Mouse (Mus musculus) urinary bladder, adult 18-20 months (tissue): ENCODE data around the gene Magi1.

Experiments used
- DNase-seq, 2 experiments: peaks; one replicate each; pipeline ENCODE4 v3.0.0; 2022; ENCODE audit warnings: low spot score in 2 of 2, mixed read lengths in 2 of 2

Magi1 gene

DNA sequence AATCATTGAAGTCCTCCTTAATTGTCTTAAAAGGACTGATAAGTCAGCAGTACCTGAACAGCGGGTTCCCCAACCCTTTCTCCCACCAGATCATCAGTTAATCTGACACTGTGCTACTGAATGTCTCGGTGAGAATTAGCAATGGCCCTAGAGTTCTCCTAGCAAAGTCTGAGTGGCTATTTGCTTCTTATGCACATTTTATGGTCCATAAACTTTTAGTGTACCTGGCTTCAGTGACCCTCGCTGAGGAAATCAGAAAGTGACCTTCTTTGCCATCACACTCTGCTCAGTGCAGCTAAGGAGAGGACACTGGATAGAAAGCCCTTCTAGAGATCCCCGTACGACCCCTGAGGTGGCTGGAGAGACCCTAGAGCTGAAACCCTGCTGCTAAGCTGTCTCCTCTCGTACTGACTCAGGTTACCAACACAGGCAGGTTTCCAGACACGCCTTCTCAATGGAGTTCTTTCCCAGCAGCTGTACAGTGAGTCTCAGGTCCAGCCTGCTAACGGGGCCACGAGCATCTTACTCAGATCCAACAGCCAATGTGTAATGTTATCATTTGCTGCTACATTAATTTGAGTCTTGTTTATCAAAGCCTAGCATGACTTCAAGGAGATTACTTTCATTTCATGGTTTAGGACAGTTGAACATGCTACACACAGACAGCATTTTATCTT, 461.4 kb downstream of the Magi1 start:
- no peak for DNase-seq

DNA sequence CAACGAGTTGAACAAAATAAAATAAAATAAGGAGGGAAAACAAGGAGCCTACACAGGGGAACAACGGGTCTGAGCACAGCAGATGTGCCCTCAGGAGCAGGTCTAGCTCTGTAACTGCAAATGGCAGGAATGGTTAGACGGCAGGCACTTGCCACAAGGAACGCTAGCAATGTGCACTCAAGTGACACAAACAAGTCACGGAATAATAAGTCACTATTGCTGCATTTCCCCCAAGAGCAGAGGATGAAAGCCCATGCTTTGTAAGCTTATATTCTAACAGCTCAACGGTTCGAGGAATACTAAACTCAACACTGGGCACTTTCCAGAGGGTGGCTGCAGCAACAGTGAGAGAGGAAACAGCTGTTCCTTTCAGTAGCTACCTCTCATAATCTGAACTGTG, 462.2 kb downstream of the Magi1 start:
- DNase-seq: no peak

- DNase-seq: no peak
These were observed 463.8 kb downstream of the Magi1 start for GRCm38 (mm10) chr6:93819888-93820287.

DNA sequence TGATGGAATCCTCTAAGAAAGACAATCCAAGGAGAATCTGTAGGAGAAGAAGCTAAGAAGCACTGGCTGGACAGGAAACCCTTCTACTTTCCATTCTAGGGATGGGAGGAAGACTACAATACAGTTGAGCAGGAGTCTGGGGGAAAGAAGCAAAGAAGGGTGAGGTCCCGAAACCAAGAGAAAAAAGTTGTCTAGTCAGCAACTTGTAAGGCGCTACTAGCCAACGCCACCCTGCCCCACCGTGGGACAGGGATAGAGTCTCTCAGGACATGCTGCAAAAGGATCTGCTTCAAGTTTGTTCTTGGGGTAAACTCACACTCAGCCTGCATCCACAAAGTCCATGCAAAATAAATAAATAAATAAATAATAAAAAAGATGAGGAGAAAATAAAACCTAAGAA, 464.4 kb downstream of the Magi1 start:
- DNase-seq: no peak

DNA sequence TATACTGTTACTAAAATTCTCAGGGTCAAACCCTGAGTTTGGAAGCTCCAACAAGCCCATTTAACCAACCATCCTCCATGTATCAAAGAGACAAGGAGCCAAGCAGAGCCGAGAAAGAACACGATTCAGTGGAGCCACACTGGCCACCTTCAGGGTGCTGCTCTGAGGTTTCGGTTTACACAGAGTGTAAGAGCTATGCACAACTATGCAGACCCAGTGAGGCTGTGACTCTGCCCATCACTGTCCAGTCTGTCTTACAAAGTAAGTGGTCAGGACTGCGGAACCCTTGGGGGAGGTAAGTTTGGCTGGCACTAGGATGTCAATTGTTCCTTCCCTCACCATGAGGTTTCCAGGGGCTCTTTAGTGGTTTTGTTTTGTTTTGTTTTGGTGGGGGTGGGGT, 465.2 kb downstream of the Magi1 start:
- no peak for DNase-seq

DNA sequence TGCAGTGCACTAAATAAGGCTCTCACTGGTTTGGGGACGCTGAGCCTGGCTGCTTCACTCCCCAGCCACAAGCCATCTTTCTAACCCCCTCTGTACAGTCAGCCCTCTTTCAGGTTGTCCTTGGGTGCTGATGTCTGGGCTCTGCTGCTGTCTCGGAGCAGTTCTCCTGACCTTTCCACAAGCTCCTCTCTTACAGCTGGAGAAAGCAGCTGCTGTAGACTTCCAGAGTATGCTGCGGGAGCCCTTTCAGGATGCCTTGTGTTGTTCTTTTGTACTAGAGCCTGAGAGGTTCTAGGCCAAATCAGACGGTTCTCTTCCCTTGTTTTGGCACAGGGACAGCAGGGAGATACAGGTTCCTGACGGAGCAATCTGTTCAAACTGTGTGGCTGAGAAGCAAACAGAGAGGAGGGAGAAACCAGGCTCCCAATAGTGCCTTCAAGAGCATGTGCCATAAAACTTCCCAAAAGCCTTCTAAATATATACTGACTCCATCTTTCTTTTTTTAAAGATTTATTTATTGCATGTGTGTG, 478.2 kb downstream of the Magi1 start:
- DNase-seq: no peak

DNA sequence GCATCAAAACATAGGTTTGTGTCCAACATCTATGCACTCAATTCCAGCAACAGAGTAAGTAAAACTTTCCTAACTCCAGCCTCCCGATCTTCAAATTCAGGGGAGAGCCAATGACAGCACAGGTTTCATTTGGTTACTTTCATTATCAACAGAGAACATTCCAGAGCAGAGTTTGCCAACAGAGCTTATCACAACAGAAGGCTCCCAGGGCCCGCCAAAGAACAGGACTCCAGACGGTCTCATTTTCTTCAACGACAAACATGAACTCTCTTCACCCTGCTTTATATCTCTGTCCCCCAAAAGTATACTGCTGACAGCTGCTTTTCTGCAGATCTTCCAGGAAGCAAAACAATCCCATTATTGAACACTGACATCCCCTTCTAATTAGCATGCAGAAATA, 481.3 kb downstream of the Magi1 start:
- DNase-seq: no peak

DNA sequence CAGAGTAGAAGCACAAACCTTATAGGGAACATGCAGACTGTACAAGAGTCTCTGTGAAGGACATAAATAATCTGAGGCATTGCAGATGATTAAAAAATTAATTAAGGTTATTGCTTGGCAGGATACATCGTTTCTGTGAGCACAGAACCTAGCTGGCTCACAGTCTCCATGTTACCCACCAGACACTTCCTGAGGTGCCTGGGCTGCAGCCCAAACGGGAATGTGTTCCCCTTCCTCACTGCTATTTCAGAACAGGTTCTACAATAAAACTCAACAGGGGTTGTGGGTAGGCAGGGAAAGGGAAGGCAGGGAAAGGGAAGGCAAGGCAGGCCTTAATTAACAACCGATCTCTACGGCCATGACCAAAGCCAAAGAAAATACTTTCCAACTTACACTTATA, 483.3 kb downstream of the Magi1 start:
- DNase-seq: no peak

DNA sequence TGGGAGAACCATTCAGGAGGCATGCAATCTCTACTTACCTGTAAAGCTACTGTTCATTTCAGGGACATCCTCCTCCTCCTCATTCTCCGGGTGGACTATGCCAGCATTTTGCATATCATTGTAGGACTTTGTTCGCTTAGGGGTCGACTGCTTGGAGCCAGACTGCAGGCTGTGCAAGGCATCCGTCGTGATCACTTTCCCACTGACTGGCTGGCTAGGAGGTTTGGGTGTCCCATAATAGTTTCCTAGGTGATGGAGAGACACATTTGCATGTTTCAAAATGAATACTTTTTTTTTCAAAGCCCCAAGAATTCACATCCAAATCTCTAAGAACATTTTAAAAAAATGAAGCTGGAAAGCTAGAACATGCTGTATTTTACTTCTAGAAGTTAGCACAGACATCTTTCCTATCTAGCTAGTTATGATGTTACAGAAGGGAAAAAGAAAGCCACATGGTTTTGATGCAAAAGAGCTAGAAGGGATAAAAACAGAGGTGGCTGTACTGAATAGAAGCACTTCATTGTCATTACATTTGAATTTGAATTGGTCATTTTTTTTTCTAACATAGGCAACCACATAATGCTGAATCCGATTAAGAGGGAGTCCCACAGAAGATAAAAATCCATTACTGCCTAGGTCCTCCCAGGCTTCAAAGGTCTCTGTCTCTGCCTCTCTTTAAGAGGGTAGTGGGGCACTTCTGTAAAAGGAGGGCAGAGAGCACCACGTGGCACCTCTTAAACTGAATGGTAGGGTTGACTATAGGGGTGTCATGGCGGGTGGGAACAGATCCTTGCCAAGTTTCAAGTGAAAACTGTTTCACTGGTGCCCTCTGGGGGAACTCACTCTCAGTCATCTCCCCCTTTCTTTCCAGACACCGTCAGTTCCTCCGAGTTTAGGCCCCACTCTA, 491.2 kb downstream of the Magi1 start:
- no peak for DNase-seq

DNA sequence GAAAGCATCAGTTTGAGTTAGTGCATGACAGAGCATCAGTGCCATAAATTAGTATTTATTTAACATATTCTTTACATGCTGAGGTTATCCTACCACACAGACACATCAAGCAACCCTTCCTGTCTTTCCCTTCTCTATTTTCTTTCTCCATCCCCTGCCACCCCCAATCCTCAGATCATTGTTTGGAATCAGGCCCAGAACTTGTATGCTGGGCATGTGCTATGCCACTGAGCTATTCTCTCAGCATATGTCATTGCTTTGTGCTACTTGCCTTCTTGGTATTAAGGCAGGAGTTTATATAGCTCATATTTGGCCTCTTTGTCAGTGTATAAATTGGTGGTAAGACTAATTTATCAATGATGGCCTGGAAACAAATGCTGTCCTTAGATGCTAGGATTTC, 494.0 kb downstream of the Magi1 start:
- no peak for DNase-seq

- no peak for DNase-seq
These were observed 496.7 kb downstream of the Magi1 start for GRCm38 (mm10) chr6:93787042-93787441.

DNA sequence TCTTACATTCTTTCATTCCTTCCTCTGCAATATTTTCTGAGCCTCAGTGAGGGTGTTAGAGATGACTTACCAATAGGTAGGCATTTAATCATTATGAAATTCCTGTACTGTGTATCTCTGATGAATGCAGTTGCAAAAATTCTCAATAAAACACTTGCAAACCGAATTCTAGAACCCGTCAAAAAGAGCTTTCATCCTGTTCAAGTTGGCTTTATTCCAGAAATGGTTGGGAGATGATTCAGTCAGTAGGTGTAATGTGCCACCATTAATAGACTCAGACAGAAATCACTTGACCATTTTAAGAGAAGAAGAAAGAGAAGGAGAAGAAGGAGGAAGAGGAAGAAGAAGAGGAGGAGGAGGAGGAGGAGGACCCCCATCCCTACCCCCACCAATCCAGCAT, 497.5 kb downstream of the Magi1 start:
- no peak for DNase-seq

DNA sequence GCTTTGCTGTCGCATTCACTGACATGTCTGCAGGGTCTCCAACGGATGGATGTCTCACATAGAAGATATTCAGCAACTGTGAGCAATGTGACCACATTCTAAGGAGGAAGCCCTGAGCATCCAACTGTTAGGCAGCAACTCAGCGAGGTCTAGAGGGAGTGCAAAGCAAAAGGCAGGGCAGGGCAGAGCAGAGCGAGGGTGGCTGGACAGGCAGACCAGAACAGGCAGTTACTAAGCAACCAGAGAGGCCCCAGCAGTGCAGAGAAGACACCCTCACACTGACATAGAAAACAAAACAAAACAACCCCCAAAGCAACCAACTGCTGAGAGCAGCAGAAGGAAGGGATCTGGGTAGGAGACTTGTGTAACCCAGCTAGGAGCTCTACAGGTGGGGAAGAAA, 512.6 kb downstream of the Magi1 start:
- DNase-seq: no peak

GRCm38 (mm10) chr6:93770283-93771025, 513.3 kb downstream of the Magi1 start:
- no peak for DNase-seq

DNA sequence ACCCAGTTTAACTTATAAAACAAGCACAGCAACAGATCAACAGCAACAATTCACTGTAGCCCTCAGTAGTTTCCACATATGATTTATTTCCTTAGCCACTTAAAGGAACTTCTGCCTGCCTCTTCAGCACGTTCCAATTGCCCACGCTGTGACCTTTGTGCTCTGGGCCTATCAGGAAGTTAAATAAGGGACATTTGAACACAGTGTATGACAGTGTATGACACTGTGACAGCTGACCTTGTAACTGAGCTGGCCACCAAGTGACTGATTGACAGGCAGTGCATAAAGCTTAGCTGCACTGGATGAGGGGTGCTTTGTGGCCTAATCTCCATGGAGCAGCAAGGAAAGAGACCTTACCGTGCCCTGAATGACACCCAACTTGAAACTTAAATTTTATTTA, 525.6 kb downstream of the Magi1 start:
- no peak for DNase-seq

- peak; percentile 39 to 47 for DNase-seq
These were observed 526.2 kb downstream of the Magi1 start for GRCm38 (mm10) chr6:93757353-93758087.

GRCm38 (mm10) chr6:93743145-93743544, 540.6 kb downstream of the Magi1 start:
- no peak for DNase-seq

GRCm38 (mm10) chr6:93739786-93740185, 543.9 kb downstream of the Magi1 start:
- no peak for DNase-seq

DNA sequence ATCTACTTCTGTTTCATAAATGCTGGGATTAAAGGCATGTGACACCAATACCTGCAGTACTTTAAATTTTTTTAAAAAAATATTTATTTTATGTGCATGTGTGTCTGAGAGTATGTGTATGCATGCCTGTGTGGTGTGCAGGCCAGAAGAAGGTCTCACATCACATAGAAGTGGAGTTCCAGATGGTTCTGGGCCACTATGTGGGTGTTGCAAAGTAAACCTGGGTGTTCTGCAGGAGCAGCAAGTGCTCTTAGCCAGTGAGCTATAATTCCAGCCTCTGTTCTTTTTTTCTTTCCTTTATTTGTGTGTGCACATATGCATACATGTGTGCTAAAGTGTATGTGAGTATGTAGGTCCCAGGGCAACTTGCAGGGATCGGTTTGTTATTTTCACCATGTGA, 546.6 kb downstream of the Magi1 start:
- no peak for DNase-seq

- no peak for DNase-seq
These were observed 547.6 kb downstream of the Magi1 start for GRCm38 (mm10) chr6:93736071-93736470.

DNA sequence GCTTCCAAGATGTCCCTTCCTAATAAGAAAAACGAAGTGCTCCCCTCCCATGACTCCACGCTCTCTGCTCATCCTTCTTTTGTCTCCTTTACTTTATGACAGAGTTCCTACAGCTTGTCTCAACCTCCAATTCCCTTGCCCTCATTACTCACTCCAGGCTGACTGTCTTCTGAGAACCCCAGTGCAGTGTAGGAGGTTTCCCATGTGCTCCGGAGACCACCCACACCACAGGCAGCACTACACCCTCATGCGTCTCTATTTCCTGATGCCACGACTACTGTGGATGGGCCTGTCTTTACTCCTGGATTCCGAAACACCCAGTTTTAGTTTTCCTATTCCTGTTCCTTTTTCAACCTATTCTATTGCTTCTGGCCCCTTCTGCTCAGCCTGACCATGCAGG, 549.9 kb downstream of the Magi1 start:
- no peak for DNase-seq

GRCm38 (mm10) chr6:93729702-93730101, 554.0 kb downstream of the Magi1 start:
- no peak for DNase-seq
